19 mouse cellular contexts compared by ENCODE assay signal in the genomic region with DNA sequence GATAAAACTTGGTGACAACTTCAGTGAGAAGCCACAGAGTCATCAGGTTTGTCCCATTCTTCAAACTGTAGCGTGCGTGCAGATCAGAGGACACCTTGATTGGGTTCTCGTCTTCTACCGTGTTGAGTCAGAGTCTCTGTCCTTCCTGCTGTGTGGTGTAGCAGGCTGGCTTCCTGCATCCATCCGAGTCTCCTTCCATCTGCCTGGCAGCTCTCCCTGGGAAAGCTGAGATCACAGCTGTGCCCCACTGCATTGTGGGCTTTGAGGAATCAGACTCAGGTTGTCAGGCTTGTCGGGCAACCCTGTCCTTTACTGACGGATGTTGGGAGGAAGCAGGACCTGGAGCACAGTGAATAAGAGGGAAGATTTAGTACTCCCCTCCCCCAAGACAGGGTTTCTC. TPM values are rescaled to one million over a fixed set of nuclear protein-coding genes. Genes with fewer than 3 reads are reported as not detected.
A peak's percentile ranks its signal among the peaks of the same experiment; 100 is the strongest.
DNase-seq lines count a peak whose midpoint lies in the region; ATAC-seq and TF ChIP-seq lines count a peak whose summit lies in the region.
"Had no signal": no experiment of that assay in that cellular context is flagged by ENCODE, and none has a peak within 500 bp of the region (broad histone marks: within the 10 kb centered on the region; RNA-seq: fewer than 3 reads in every experiment).

No protein-coding gene starts in this region.

- H3K36me3 ChIP-seq in forebrain, embryonic 14.5 days (ENCODE audit: control insufficient read depth, insufficient read depth, low read length): peaks cover 39% of the 10 kb centered on the region
- peaks cover 48% of the 10 kb centered on the region for H3K36me3 ChIP-seq in forebrain, embryonic 10.5 days (replicated peaks)
- peaks cover 49% of the 10 kb centered on the region for H3K36me3 ChIP-seq in limb, embryonic 12.5 days
- H3K36me3 ChIP-seq in limb, embryonic 10.5 days: peaks cover 51% of the 10 kb centered on the region
- no peaks in the 10 kb centered on the region for H3K36me3 ChIP-seq in stomach, embryonic 16.5 days (ENCODE audit: control insufficient read depth, insufficient read depth, low read length)
- H3K36me3 ChIP-seq in kidney, adult 2 months (ENCODE audit: control insufficient read depth, insufficient read depth, low read length): no peaks in the 10 kb centered on the region

- H3K4me2 ChIP-seq in forebrain, embryonic 14.5 days (ENCODE audit: low read length): 0 out of 2 replicates have a peak overlapping the region, but pooled peaks have one; percentile 7
- peak overlapping the region; percentile 90; the same call in 1 of the 2 replicates for H3K4me2 ChIP-seq in limb, embryonic 12.5 days
- H3K4me2 ChIP-seq in stomach, embryonic 16.5 days (ENCODE audit: low read depth, low read length): no peak overlapping the region

- H3K9me3 ChIP-seq in forebrain, embryonic 14.5 days (replicated peaks; ENCODE audit: control insufficient read depth, low read length): no peaks in the 10 kb centered on the region
- no peaks in the 10 kb centered on the region for H3K9me3 ChIP-seq in forebrain, embryonic 10.5 days
- no peaks in the 10 kb centered on the region for H3K9me3 ChIP-seq in limb, embryonic 12.5 days
- no peaks in the 10 kb centered on the region for H3K9me3 ChIP-seq in limb, embryonic 10.5 days (replicated peaks)
- H3K9me3 ChIP-seq in stomach, embryonic 16.5 days (replicated peaks; ENCODE audit: control insufficient read depth, low read length): no peaks in the 10 kb centered on the region
- H3K9me3 ChIP-seq: embryonic facial prominence, embryonic 12.5 days; liver, embryonic 15.5 days had no signal

- peaks cover 4% of the 10 kb centered on the region for H3K4me1 ChIP-seq in forebrain, embryonic 14.5 days (ENCODE audit: control insufficient read depth, insufficient read depth, low read length)
- H3K4me1 ChIP-seq in forebrain, embryonic 10.5 days: peaks cover 29% of the 10 kb centered on the region
- H3K4me1 ChIP-seq in limb, embryonic 12.5 days (replicated peaks): peaks cover 17% of the 10 kb centered on the region
- peaks cover 22% of the 10 kb centered on the region for H3K4me1 ChIP-seq in limb, embryonic 10.5 days
- peaks cover 12% of the 10 kb centered on the region for H3K4me1 ChIP-seq in stomach, embryonic 16.5 days (ENCODE audit: control insufficient read depth, insufficient read depth, low read length)
- H3K4me1 ChIP-seq in kidney, adult 2 months (ENCODE audit: control insufficient read depth, insufficient read depth, low read length): peaks cover 7% of the 10 kb centered on the region; the same call in 1 of the 2 replicates

- no peaks in the 10 kb centered on the region for H3K27me3 ChIP-seq in forebrain, embryonic 14.5 days (replicated peaks; ENCODE audit: control insufficient read depth, insufficient read depth, low read length)
- H3K27me3 ChIP-seq in forebrain, embryonic 10.5 days (ENCODE audit: poor library complexity, severe bottlenecking): no peaks in the 10 kb centered on the region
- H3K27me3 ChIP-seq in limb, embryonic 12.5 days: no peaks in the 10 kb centered on the region
- H3K27me3 ChIP-seq in limb, embryonic 10.5 days (ENCODE audit: low read depth, poor library complexity, severe bottlenecking): no peaks in the 10 kb centered on the region
- no peaks in the 10 kb centered on the region for H3K27me3 ChIP-seq in stomach, embryonic 16.5 days (ENCODE audit: control insufficient read depth, insufficient read depth, low read length)
- no peaks in the 10 kb centered on the region for H3K27me3 ChIP-seq in kidney, adult 2 months (replicated peaks; ENCODE audit: control insufficient read depth, insufficient read depth, low read length)
- H3K27me3 ChIP-seq: embryonic facial prominence, embryonic 12.5 days; liver, embryonic 15.5 days; Patski had no signal

- no peak overlapping the region for H3K9ac ChIP-seq in forebrain, embryonic 14.5 days (ENCODE audit: low read length)
- H3K9ac ChIP-seq in limb, embryonic 12.5 days (replicated peaks): no peak overlapping the region
- H3K9ac ChIP-seq in stomach, embryonic 16.5 days (ENCODE audit: low read length): peak overlapping the region; percentile 96

- TF ChIP-seq POLR2A in kidney, adult 2 months (IDR thresholded peaks at IDR 0.05; ENCODE audit: low read depth, low read length): no peak

- no peak overlapping the region for H3K27ac ChIP-seq in forebrain, embryonic 14.5 days (ENCODE audit: low read depth, low read length)
- no peak overlapping the region for H3K27ac ChIP-seq in forebrain, embryonic 10.5 days
- H3K27ac ChIP-seq in limb, embryonic 12.5 days: no peak overlapping the region
- no peak overlapping the region for H3K27ac ChIP-seq in limb, embryonic 10.5 days
- H3K27ac ChIP-seq in stomach, embryonic 16.5 days (ENCODE audit: low read length): peak overlapping the region; percentile 20; the same call in 1 of the 2 replicates
- no peak overlapping the region for H3K27ac ChIP-seq in kidney, adult 2 months (ENCODE audit: insufficient read depth, low read depth, low read length)
- H3K27ac ChIP-seq: embryonic facial prominence, embryonic 12.5 days; liver, embryonic 15.5 days had no signal

- no peak for TF ChIP-seq CTCF in kidney, adult 2 months (conservative IDR thresholded peaks at IDR 0.05; ENCODE audit: insufficient read depth, insufficient read length, low read depth, low read length)

- 74% methylated on average over 7 of the region's 7 CpGs for WGBS in forebrain, embryonic 14.5 days
- 85% methylated on average over 7 of the region's 7 CpGs for WGBS in forebrain, embryonic 10.5 days
- WGBS in limb, embryonic 12.5 days: 74% methylated on average over 7 of the region's 7 CpGs
- WGBS in limb, embryonic 10.5 days: 74% methylated on average over 7 of the region's 7 CpGs
- WGBS in stomach, embryonic 16.5 days: 64% methylated on average over 7 of the region's 7 CpGs
- WGBS in kidney, adult 2 months: 62% methylated on average over 7 of the region's 7 CpGs

- DNase-seq in forebrain, embryonic 14.5 days (ENCODE audit: low spot score): no peak
- DNase-seq in forebrain, embryonic 10.5 days (ENCODE audit: extremely low spot score, low spot score): no peak
- no peak for DNase-seq in limb, embryonic 10.5 days (ENCODE audit: low spot score)
- peak; percentile 19 for DNase-seq in right cerebral cortex, postnatal 14 days
- no peak for DNase-seq in right cerebral cortex, postnatal 4 days
- DNase-seq in kidney, adult 2 months: no peak
- DNase-seq: B cell, adult 2 months; gastrocnemius, postnatal 14 days; heart, postnatal 4 days; kidney, postnatal 36 days; left cerebral cortex, postnatal 4 days; lung, postnatal 14 days; spleen, adult 18-20 months had no signal

- no peak for ATAC-seq in forebrain, embryonic 14.5 days
- no peak for ATAC-seq in limb, embryonic 12.5 days (ENCODE audit: insufficient number of reproducible peaks, insufficient read depth, low FRiP score, low TSS enrichment, low read depth)
- no peak for ATAC-seq in stomach, embryonic 16.5 days (ENCODE audit: insufficient read depth, low FRiP score)
- ATAC-seq: intestine, postnatal 0 days; Patski had no signal

- H3K4me3 ChIP-seq in forebrain, embryonic 14.5 days (ENCODE audit: low read depth, low read length): no peak overlapping the region
- H3K4me3 ChIP-seq in forebrain, embryonic 10.5 days: no peak overlapping the region
- no peak overlapping the region for H3K4me3 ChIP-seq in limb, embryonic 12.5 days (replicated peaks)
- no peak overlapping the region for H3K4me3 ChIP-seq in limb, embryonic 10.5 days
- H3K4me3 ChIP-seq in stomach, embryonic 16.5 days (replicated peaks; ENCODE audit: low read length): 0 out of 2 replicates have a peak overlapping the region, but pooled peaks have one; percentile 97
- H3K4me3 ChIP-seq in kidney, adult 2 months (ENCODE audit: insufficient read depth, low read depth, low read length): no peak overlapping the region

RNA-seq across cellular contexts. Expression of a gene that starts 1.8 kb away (rescaled TPM):
- polyA plus RNA-seq in forebrain, embryonic 14.5 days (2014; fragmentation: Nextera tagmentation; extraction: Ambion mirVana): 41.3 and 46.5 TPM in 2 replicates
- polyA plus RNA-seq in forebrain, embryonic 10.5 days (2016; fragmentation: Nextera tagmentation; extraction: Ambion mirVana): 58.9 and 61.1 TPM in 2 replicates
- 59.0 and 61.1 TPM in 2 replicates for polyA plus RNA-seq in limb, embryonic 12.5 days (2016; fragmentation: Nextera tagmentation; extraction: Ambion mirVana)
- 60.6 and 66.5 TPM in 2 replicates for polyA plus RNA-seq in limb, embryonic 10.5 days (2016; fragmentation: Nextera tagmentation; extraction: Ambion mirVana)
- 31.8 and 35.6 TPM in 2 replicates for polyA plus RNA-seq in stomach, embryonic 16.5 days (2015; fragmentation: Nextera tagmentation; extraction: Ambion mirVana)
- 23.4 and 28.9 TPM in 2 replicates for polyA plus RNA-seq in kidney, adult 2 months (2012; rRNA removed)

RNA-seq across cellular contexts. Expression of a gene that starts 10.3 kb away (rescaled TPM):
- 0.33 TPM in 1 of 2 replicates, not detected in the other for polyA plus RNA-seq in forebrain, embryonic 14.5 days (2014; fragmentation: Nextera tagmentation; extraction: Ambion mirVana)
- not detected in 2 replicates for polyA plus RNA-seq in forebrain, embryonic 10.5 days (2016; fragmentation: Nextera tagmentation; extraction: Ambion mirVana)
- polyA plus RNA-seq in limb, embryonic 12.5 days (2016; fragmentation: Nextera tagmentation; extraction: Ambion mirVana): not detected in 2 replicates
- polyA plus RNA-seq in limb, embryonic 10.5 days (2016; fragmentation: Nextera tagmentation; extraction: Ambion mirVana): not detected in 2 replicates
- not detected in 2 replicates for polyA plus RNA-seq in stomach, embryonic 16.5 days (2015; fragmentation: Nextera tagmentation; extraction: Ambion mirVana)
- polyA plus RNA-seq in kidney, adult 2 months (2012; rRNA removed): 0.11 and 0.14 TPM in 2 replicates
- polyA plus RNA-seq: embryonic facial prominence, embryonic 12.5 days; intestine, postnatal 0 days; liver, embryonic 15.5 days had no signal

RNA-seq across cellular contexts. Expression of a gene that starts 25.6 kb away (rescaled TPM):
- not detected in 2 replicates for polyA plus RNA-seq in forebrain, embryonic 14.5 days (2014; fragmentation: Nextera tagmentation; extraction: Ambion mirVana)
- polyA plus RNA-seq in forebrain, embryonic 10.5 days (2016; fragmentation: Nextera tagmentation; extraction: Ambion mirVana): not detected in 2 replicates
- 0.08 TPM in 1 of 2 replicates, not detected in the other for polyA plus RNA-seq in limb, embryonic 12.5 days (2016; fragmentation: Nextera tagmentation; extraction: Ambion mirVana)
- 0.05 and 0.06 TPM in 2 replicates for polyA plus RNA-seq in limb, embryonic 10.5 days (2016; fragmentation: Nextera tagmentation; extraction: Ambion mirVana)
- 5.6 and 5.8 TPM in 2 replicates for polyA plus RNA-seq in stomach, embryonic 16.5 days (2015; fragmentation: Nextera tagmentation; extraction: Ambion mirVana)
- 2.9 and 9.5 TPM in 2 replicates for polyA plus RNA-seq in kidney, adult 2 months (2012; rRNA removed)
- polyA plus RNA-seq: embryonic facial prominence, embryonic 12.5 days had no signal

RNA-seq across cellular contexts. Expression of a gene that starts 30.4 kb away (rescaled TPM):
- not detected in 2 replicates for polyA plus RNA-seq in forebrain, embryonic 14.5 days (2014; fragmentation: Nextera tagmentation; extraction: Ambion mirVana)
- polyA plus RNA-seq in forebrain, embryonic 10.5 days (2016; fragmentation: Nextera tagmentation; extraction: Ambion mirVana): not detected in 2 replicates
- not detected in 2 replicates for polyA plus RNA-seq in limb, embryonic 12.5 days (2016; fragmentation: Nextera tagmentation; extraction: Ambion mirVana)
- not detected in 2 replicates for polyA plus RNA-seq in limb, embryonic 10.5 days (2016; fragmentation: Nextera tagmentation; extraction: Ambion mirVana)
- not detected in 2 replicates for polyA plus RNA-seq in stomach, embryonic 16.5 days (2015; fragmentation: Nextera tagmentation; extraction: Ambion mirVana)
- 286 and 318 TPM in 2 replicates for polyA plus RNA-seq in kidney, adult 2 months (2012; rRNA removed)
- polyA plus RNA-seq: embryonic facial prominence, embryonic 12.5 days; intestine, postnatal 0 days; liver, embryonic 15.5 days had no signal

RNA-seq across cellular contexts. Expression of a gene that starts 47.7 kb away (rescaled TPM):
- polyA plus RNA-seq in forebrain, embryonic 14.5 days (2014; fragmentation: Nextera tagmentation; extraction: Ambion mirVana): not detected in 2 replicates
- 0.05 and 0.06 TPM in 2 replicates for polyA plus RNA-seq in forebrain, embryonic 10.5 days (2016; fragmentation: Nextera tagmentation; extraction: Ambion mirVana)
- 0.46 and 0.51 TPM in 2 replicates for polyA plus RNA-seq in limb, embryonic 12.5 days (2016; fragmentation: Nextera tagmentation; extraction: Ambion mirVana)
- polyA plus RNA-seq in limb, embryonic 10.5 days (2016; fragmentation: Nextera tagmentation; extraction: Ambion mirVana): 0.13 and 0.19 TPM in 2 replicates
- polyA plus RNA-seq in stomach, embryonic 16.5 days (2015; fragmentation: Nextera tagmentation; extraction: Ambion mirVana): 0.17 TPM in 1 of 2 replicates, not detected in the other
- polyA plus RNA-seq in kidney, adult 2 months (2012; rRNA removed): 99.3 and 105 TPM in 2 replicates
- polyA plus RNA-seq: intestine, postnatal 0 days; liver, embryonic 15.5 days had no signal
